Mouse (Mus musculus) liver, embryonic 11.5 days (tissue): ENCODE data around the gene Marc2. TPM values are rescaled to one million over a fixed set of nuclear protein-coding genes. Genes with fewer than 3 reads are reported as not detected.

ENCODE experiments used
- microRNA counts: library from miRNA; unstranded; fragments of <30 nt; microRNA quantifications from one replicate; lab custom pipeline; 2015
- microRNA-seq: library from miRNA; unstranded; fragments of <30 nt; microRNA quantifications from one replicate; pipeline ENCODE4, GENCODE M21; 2017; ENCODE audit warnings: borderline number of aligned reads
- polyA plus RNA-seq: library from polyadenylated mRNA; unstranded; fragments of >200 nt; fragmentation: Nextera tagmentation; extraction: Ambion mirVana; gene quantifications from 2 replicates; pipeline ENCODE4 v1.2.1, GENCODE M21; 2014

Gene Marc2
- polyA plus RNA-seq, 1 experiment from 2014 or later, result 250 TPM

MicroRNAs encoded within 50 kb of the gene (microRNA counts, 519-probe panel; counts per million panel counts)
- 3,474 counts per million, percentile 16 among the panel's probes with 10 or more counts for microRNA mmu-miR-1981 (lab: Ali Mortazavi, UCI)

Small RNA genes lying within 50 kb of the gene (microRNA-seq; reads per million reads assigned to microRNA genes)
- gene Mir1981, result 414 reads per million, percentile 64 among the genes with 10 or more reads in this experiment

Other genes with a start within 250 kb of the Marc2 start
- 42.3 and 46.9 TPM in 2 replicates for gene Hlx, start 113.8 kb downstream of the Marc2 start, polyA plus RNA-seq
- gene Marc1, start 35.1 kb downstream of the Marc2 start, polyA plus RNA-seq, result 3.9 and 5.1 TPM in 2 replicates
- 1.9 and 2.0 TPM in 2 replicates for gene C130074G19Rik, start 36.8 kb upstream of the Marc2 start, polyA plus RNA-seq
- gene Mark1, start 153.1 kb upstream of the Marc2 start, polyA plus RNA-seq, result 0.69 and 1.0 TPM in 2 replicates